Mouse (Mus musculus): ENCODE results near the gene Nfia. TPM values are rescaled to one million over a fixed set of nuclear protein-coding genes. Genes with fewer than 3 reads are reported as not detected.

The Nfia gene
- total RNA-seq, 2 experiments from 2014 or later = 2.7 to 21.8 TPM

DNA sequence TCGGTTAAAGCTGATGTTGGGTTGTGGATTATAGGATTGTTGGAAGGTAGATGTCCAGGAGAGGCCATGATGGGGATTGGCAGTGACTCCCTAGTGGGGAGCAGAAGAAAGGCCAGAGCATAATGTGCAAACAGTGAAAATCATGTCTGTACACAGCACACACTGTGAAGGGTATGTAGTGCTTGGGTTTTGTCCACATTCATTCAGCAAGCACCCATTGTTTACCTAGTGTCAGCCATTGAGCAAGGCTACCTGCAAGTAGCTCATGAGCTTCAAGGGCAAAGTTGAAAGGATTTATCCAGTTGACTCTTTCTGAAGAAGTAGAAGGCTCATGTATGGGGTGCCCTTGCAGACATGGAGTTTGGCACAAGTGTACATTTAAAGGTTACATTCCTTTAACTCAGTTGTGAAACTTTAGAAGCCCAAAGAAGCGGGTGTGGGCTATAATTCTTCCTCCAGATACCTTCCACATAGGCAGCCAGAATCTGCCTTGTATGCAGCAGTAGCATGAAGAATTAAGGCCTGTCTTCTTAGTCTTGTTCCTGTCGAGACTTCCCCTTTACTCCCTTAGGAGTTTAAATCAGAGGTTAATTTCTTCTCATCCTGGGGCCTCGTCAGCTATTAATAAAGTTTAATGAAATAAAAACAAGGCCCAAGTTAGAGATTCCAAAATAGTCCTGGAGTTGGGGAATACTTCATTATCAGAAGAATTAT, 37.2 kb downstream of the Nfia start:
- no peak for ATAC-seq (replicated peaks; ENCODE audit: low FRiP score, poor library complexity, severe bottlenecking)

- ATAC-seq (replicated peaks; ENCODE audit: low FRiP score, poor library complexity, severe bottlenecking) = peak; percentile 63
These were observed 37.9 kb downstream of the Nfia start for GRCm38 (mm10) chr4:97810348-97810939.

GRCm38 (mm10) chr4:97813035-97813434, 40.5 kb downstream of the Nfia start:
- no peak for ATAC-seq (replicated peaks; ENCODE audit: low FRiP score, poor library complexity, severe bottlenecking)

DNA sequence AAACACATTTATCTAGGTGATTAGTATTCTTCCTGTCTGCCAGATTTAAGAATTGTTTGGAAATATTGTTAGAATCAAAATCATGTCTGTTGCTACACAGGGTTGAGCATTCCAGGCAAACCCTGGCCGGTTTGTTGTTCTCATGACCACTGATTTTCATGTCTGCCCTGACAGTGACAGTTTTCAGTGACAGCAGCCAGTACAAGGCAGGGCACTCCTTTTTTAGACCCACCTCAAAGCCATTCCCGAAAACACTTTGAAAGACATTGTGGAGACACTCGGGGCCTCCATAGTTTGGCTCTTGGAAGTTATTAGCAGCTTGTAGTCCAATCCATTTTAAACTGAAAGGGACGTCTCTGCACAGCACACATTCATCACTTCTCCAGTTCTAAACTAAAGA, 41.5 kb downstream of the Nfia start:
- ATAC-seq (replicated peaks; ENCODE audit: low FRiP score, poor library complexity, severe bottlenecking) = no peak

DNA sequence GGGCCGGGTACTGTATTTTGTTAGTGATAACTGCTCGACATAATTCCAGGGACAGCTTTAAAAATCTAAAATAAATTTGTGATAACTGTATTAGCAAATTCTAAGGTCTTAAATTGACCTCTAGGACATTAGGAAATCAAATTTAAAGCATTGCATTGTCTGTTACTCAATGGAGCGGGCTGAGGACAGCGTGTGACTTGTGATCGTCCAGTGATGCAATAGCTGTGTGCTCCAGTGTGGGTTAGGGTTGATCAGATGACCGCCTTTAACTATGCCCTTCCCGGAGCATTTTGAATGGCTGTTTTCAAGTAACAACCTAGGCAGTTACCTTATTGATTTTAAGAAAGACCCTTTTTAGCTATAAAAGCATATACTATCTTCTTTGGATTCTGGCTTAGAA, 42.0 kb downstream of the Nfia start:
- ATAC-seq (replicated peaks; ENCODE audit: low FRiP score, poor library complexity, severe bottlenecking) = no peak

GRCm38 (mm10) chr4:97816001-97816400, 43.5 kb downstream of the Nfia start:
- no peak for ATAC-seq (replicated peaks; ENCODE audit: low FRiP score, poor library complexity, severe bottlenecking)

GRCm38 (mm10) chr4:97816753-97817152, 44.2 kb downstream of the Nfia start:
- ATAC-seq (replicated peaks; ENCODE audit: low FRiP score, poor library complexity, severe bottlenecking) = no peak

- ATAC-seq (replicated peaks; ENCODE audit: low FRiP score, poor library complexity, severe bottlenecking) = no peak
These were observed 45.2 kb downstream of the Nfia start for GRCm38 (mm10) chr4:97817741-97818140.

DNA sequence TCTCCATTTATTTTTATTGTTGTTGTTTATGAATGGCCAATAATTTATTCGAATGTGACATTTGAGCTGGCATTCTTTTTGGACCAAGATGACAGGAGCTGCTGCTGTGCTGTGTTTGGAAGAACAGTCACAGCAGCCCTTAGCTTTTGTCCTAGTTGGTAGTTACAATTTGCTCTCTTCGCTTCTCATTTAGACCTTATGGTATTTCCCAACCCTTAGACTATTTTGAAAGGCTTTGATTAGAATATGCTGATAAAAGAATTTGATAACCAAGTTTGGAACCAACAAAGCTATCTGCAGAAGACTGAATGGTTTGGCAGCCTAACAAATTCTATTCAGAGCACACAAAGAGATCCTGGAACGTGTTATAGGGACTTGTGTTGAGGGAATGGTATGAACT, 46.0 kb downstream of the Nfia start:
- ATAC-seq (replicated peaks; ENCODE audit: low FRiP score, poor library complexity, severe bottlenecking) = no peak

- ATAC-seq (replicated peaks; ENCODE audit: low FRiP score, poor library complexity, severe bottlenecking) = no peak
These were observed 46.6 kb downstream of the Nfia start for GRCm38 (mm10) chr4:97819101-97819500.

- ATAC-seq (replicated peaks; ENCODE audit: low FRiP score, poor library complexity, severe bottlenecking) = no peak
These were observed 48.1 kb downstream of the Nfia start for GRCm38 (mm10) chr4:97820474-97821259.

DNA sequence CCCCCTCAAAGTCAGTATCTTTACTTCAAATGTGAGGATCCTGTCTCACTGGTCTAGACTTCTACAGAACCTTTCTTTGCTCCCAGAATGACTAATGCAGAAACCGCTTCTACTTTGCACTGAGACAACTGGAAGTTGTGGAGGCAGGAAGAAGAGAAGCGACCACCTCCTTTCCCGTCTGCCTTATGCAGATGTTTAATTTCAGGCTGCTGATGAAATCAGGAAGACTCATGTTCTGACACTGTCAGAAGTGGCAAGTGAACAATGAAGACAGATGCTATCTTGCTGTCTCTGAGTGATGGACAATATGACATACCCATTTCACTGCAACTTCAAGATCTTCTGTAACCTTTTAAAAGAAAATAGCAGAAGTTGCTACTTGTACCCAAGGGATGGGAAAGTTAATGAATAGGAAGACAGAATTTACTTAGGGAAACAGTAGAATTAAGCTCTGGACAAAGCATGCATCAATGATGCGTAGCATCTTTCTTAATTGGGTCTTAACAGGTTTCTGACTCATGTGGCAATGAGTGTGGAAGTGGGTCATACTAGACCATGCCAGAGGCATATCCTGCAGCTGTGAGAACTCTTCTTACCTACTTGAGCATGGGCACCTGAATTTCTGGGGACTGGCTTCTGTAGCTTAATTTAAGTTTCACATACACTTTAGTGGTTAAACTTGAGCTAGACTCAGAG, 49.2 kb downstream of the Nfia start:
- ATAC-seq (replicated peaks; ENCODE audit: low FRiP score, poor library complexity, severe bottlenecking) = no peak

- ATAC-seq (replicated peaks; ENCODE audit: low FRiP score, poor library complexity, severe bottlenecking) = no peak
These were observed 51.0 kb downstream of the Nfia start for GRCm38 (mm10) chr4:97823512-97823911.

DNA sequence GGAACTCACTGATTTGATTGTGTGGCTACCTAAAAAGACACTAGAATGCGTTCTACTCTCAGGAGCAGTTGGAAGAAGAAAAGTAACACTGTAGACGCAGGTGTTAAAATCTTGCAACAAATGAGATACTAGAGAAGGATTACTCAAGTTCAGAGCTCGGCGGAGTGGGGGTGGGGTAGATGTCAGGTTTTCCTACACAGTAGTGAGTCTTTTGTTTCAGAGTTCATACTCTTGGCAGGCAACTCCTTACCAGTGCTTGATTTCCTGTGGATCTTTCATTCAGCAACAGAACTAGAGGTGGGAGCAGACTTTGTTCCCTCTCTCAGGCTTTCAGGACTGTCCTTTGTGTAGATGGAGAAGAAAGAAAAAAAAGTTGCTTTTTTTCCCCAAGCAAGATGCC, 51.9 kb downstream of the Nfia start:
- no peak for ATAC-seq (replicated peaks; ENCODE audit: low FRiP score, poor library complexity, severe bottlenecking)

GRCm38 (mm10) chr4:97825432-97825831, 52.9 kb downstream of the Nfia start:
- ATAC-seq (replicated peaks; ENCODE audit: low FRiP score, poor library complexity, severe bottlenecking) = no peak

GRCm38 (mm10) chr4:97825841-97826240, 53.3 kb downstream of the Nfia start:
- no peak for ATAC-seq (replicated peaks; ENCODE audit: low FRiP score, poor library complexity, severe bottlenecking)

DNA sequence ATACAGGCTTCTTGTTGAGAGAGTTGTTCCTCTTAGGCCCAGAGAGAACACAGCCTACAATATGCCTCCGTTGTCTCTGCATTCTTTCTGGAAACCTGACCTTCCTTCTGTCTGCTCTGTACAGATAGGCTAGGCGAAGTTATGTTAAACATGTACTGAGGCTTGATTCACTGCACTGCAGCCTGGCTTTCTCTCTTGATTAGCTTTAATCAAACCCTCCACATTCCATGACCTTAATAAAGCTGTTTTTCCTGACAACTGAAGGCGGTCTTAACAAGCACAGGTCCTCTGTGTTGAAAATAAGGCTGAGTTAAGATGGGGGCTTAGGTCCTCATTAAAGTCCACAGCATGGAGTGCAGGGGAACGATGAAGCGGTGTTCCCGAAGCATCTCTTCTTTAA, 54.6 kb downstream of the Nfia start:
- ATAC-seq (replicated peaks; ENCODE audit: low FRiP score, poor library complexity, severe bottlenecking) = no peak

- ATAC-seq (replicated peaks; ENCODE audit: low FRiP score, poor library complexity, severe bottlenecking) = no peak
These were observed 56.0 kb downstream of the Nfia start for GRCm38 (mm10) chr4:97828579-97828978.

- no peak for ATAC-seq (replicated peaks; ENCODE audit: low FRiP score, poor library complexity, severe bottlenecking)
These were observed 57.0 kb downstream of the Nfia start for GRCm38 (mm10) chr4:97829336-97830050.

Measured in erythroid progenitor cell, adult 5-6 weeks (primary cell).